Mouse (Mus musculus): Measurements from ENCODE around the gene Unc13c. TPM values are rescaled to one million over a fixed set of nuclear protein-coding genes. Genes with fewer than 3 reads are reported as not detected.

Gene Unc13c
- polyA plus RNA-seq, 1 experiment = 7.6 TPM

DNA sequence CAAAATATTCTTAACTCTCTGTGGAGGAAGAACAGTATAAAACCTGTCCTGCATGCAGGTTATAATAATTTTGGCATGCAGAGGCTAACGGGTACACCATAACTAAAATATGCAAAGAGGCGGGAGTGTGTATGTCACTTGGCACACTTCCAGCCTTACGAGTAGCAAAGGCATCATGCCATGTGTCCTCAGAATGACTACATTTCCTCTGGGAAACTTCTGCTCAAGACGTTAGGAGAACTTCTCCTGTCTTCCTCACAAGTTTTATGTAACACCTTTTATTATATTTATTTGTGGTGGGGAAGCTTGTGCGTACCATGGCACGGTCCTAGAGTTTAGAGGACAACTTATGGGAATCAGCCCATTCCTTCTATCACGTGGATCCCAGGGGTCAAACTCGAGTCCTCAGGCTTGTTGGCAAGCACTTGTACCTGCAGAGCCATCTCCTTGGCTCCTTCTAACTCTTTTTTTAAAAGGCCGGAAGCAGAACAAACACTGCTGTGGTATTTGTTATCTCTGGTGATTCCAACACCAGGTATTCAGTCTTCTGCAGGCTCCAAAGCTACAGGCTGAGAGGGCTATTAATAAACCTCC is 3.3 kb downstream of the Unc13c start:
- peaks cover 1% of the 10 kb centered on the region; the same call in 1 of the 2 replicates for H3K4me1 ChIP-seq (ENCODE audit: control insufficient read depth, insufficient read depth, low read length)
- no peak overlapping the region for H3K4me3 ChIP-seq (ENCODE audit: insufficient read depth, low read length)
- no peak overlapping the region for H3K27ac ChIP-seq (ENCODE audit: insufficient read depth, low read length)
- no peak for TF ChIP-seq POLR2A (IDR thresholded peaks at IDR 0.05; ENCODE audit: extremely low read depth, insufficient read depth, low read length)
- no peak for TF ChIP-seq CTCF (IDR thresholded peaks at IDR 0.05; ENCODE audit: extremely low read depth, insufficient read depth, low read length)

- Histone ChIP-seq H3K4me1 (ENCODE audit: control insufficient read depth, insufficient read depth, low read length) (peaks cover 1% of the 10 kb centered on the region; the same call in 1 of the 2 replicates), H3K4me3 (ENCODE audit: insufficient read depth, low read length) (no peak overlapping the region), H3K27ac (ENCODE audit: insufficient read depth, low read length) (no peak overlapping the region)
- TF ChIP-seq CTCF (IDR thresholded peaks at IDR 0.05; ENCODE audit: extremely low read depth, insufficient read depth, low read length) = no peak
- no peak for TF ChIP-seq POLR2A (IDR thresholded peaks at IDR 0.05; ENCODE audit: extremely low read depth, insufficient read depth, low read length)
Observed at GRCm38 (mm10) chr9:73962471-73962870, 6.3 kb downstream of the Unc13c start.

DNA sequence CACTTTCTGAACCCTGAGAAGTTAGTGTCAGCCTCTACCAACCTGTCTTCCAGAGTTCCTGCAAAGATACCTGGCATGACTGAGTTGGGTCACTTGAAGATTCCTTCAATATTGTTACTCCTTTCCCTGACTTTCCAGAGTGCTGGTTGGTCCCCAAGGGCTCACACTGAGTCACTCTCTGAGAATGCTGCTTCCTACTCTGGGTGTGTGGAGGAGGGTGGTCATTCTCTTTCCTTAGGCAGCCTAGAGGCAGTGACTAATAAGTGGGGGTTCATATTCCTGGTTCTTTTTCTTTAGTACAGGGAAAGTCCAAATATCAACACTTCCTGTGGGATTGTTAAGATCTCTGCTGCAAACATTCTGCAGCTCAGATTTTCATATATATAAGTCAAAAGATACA is 16.4 kb downstream of the Unc13c start:
- no peak overlapping the region for H3K4me3 ChIP-seq (ENCODE audit: insufficient read depth, low read length)
- no peak overlapping the region for H3K27ac ChIP-seq (ENCODE audit: insufficient read depth, low read length)
- no peaks in the 10 kb centered on the region for H3K4me1 ChIP-seq (ENCODE audit: control insufficient read depth, insufficient read depth, low read length)
- no peak for TF ChIP-seq CTCF (IDR thresholded peaks at IDR 0.05; ENCODE audit: extremely low read depth, insufficient read depth, low read length)
- no peak for TF ChIP-seq POLR2A (IDR thresholded peaks at IDR 0.05; ENCODE audit: extremely low read depth, insufficient read depth, low read length)

GRCm38 (mm10) chr9:73951586-73951985 is 17.2 kb downstream of the Unc13c start:
- no peak overlapping the region for H3K27ac ChIP-seq (ENCODE audit: insufficient read depth, low read length)
- TF ChIP-seq CTCF (IDR thresholded peaks at IDR 0.05; ENCODE audit: extremely low read depth, insufficient read depth, low read length) (no peak), POLR2A (IDR thresholded peaks at IDR 0.05; ENCODE audit: extremely low read depth, insufficient read depth, low read length) (no peak)
- H3K4me3 ChIP-seq (ENCODE audit: insufficient read depth, low read length) = no peak overlapping the region

DNA sequence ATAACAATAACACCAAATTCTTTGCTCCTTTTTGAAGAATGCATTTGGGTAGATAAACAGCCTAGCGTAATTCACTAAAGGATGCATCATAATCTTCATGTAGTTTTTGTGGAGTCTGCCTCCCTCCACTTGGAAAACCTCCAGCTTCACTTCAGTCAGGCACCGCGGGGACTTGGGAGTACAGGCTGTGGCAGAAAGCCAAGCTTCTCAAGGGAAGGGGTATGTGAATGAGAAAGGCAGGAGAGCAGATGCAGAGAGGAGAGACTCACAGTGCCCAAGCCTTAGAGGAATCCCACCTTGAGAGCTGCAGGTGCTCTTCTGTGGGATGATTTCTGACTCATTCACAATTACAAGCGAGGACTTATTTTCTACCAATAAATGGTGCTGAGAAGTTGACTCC is 33.9 kb downstream of the Unc13c start:
- TF ChIP-seq POLR2A (IDR thresholded peaks at IDR 0.05; ENCODE audit: extremely low read depth, insufficient read depth, low read length) (no peak), CTCF (IDR thresholded peaks at IDR 0.05; ENCODE audit: extremely low read depth, insufficient read depth, low read length) (no peak)

More at GRCm38 (mm10) chr9:73951586-73951985, 17.2 kb downstream of the Unc13c start:
- H3K4me1 ChIP-seq (ENCODE audit: control insufficient read depth, insufficient read depth, low read length) = no peaks in the 10 kb centered on the region

DNA sequence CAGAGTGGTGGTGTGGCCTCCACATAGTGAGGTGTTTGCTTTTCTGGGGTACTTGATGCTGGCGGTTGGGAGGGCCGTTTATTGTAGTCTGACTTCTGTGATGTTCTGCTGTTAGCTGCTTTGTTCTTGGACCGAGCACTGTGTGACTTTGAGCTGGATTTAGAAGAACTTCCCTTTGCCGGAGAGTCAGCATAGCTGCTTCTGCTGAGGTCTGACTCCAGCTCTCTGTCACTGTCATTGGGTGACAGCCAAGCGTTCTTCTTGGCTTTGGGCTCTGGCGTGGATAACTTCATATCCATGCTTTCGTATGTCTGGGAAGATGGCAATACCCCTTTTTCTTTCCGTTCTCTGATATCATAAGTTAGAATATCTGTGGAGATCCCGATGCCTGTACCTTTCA is 36.8 kb downstream of the Unc13c start:
- no peaks in the 10 kb centered on the region for H3K4me1 ChIP-seq (ENCODE audit: control insufficient read depth, insufficient read depth, low read length)
- no peak overlapping the region for H3K27ac ChIP-seq (ENCODE audit: insufficient read depth, low read length)
- no peak overlapping the region for H3K4me3 ChIP-seq (ENCODE audit: insufficient read depth, low read length)
- TF ChIP-seq POLR2A (IDR thresholded peaks at IDR 0.05; ENCODE audit: extremely low read depth, insufficient read depth, low read length) (no peak), CTCF (IDR thresholded peaks at IDR 0.05; ENCODE audit: extremely low read depth, insufficient read depth, low read length) (no peak)

More for the DNA sequence above, 33.9 kb downstream of the Unc13c start:
- H3K4me3 ChIP-seq (ENCODE audit: insufficient read depth, low read length) = no peak overlapping the region
- H3K4me1 ChIP-seq (ENCODE audit: control insufficient read depth, insufficient read depth, low read length) = no peaks in the 10 kb centered on the region
- H3K27ac ChIP-seq (ENCODE audit: insufficient read depth, low read length) = no peak overlapping the region

DNA sequence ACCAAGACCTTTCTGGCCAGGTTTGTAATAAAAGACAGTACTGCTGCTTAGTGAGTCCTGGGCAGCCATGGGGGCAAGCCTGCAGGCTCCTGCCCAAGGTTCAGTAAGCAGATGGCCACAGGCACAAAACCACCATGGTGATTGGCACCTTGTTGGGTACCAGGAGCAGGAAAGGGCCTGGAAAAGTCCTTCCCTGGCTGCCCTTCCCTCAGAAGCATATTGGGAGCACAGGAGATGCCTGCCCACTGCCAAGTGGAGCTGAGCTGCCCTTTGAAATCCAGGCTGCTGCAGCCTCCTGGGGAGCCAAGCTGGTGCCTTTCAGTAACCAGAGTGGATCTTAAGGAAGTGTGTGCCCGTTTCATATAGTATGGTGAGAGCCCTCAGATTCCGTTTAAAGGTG is 41.5 kb downstream of the Unc13c start:
- no peak for TF ChIP-seq POLR2A (IDR thresholded peaks at IDR 0.05; ENCODE audit: extremely low read depth, insufficient read depth, low read length)
- TF ChIP-seq CTCF (IDR thresholded peaks at IDR 0.05; ENCODE audit: extremely low read depth, insufficient read depth, low read length) = no peak
- Histone ChIP-seq H3K4me1 (ENCODE audit: control insufficient read depth, insufficient read depth, low read length) (no peaks in the 10 kb centered on the region), H3K27ac (ENCODE audit: insufficient read depth, low read length) (no peak overlapping the region), H3K4me3 (ENCODE audit: insufficient read depth, low read length) (no peak overlapping the region)

- Histone ChIP-seq H3K4me1 (ENCODE audit: control insufficient read depth, insufficient read depth, low read length) (no peaks in the 10 kb centered on the region), H3K27ac (ENCODE audit: insufficient read depth, low read length) (no peak overlapping the region), H3K4me3 (ENCODE audit: insufficient read depth, low read length) (no peak overlapping the region)
- TF ChIP-seq CTCF (IDR thresholded peaks at IDR 0.05; ENCODE audit: extremely low read depth, insufficient read depth, low read length) (no peak), POLR2A (IDR thresholded peaks at IDR 0.05; ENCODE audit: extremely low read depth, insufficient read depth, low read length) (no peak)
Observed at GRCm38 (mm10) chr9:73922449-73923115, 46.2 kb downstream of the Unc13c start.

- TF ChIP-seq CTCF (IDR thresholded peaks at IDR 0.05; ENCODE audit: extremely low read depth, insufficient read depth, low read length) = no peak
- no peak for TF ChIP-seq POLR2A (IDR thresholded peaks at IDR 0.05; ENCODE audit: extremely low read depth, insufficient read depth, low read length)
- H3K4me3 ChIP-seq (ENCODE audit: insufficient read depth, low read length) = no peak overlapping the region
- no peak overlapping the region for H3K27ac ChIP-seq (ENCODE audit: insufficient read depth, low read length)
- H3K4me1 ChIP-seq (ENCODE audit: control insufficient read depth, insufficient read depth, low read length) = no peaks in the 10 kb centered on the region
Observed at GRCm38 (mm10) chr9:73905959-73906358, 62.8 kb downstream of the Unc13c start.

DNA sequence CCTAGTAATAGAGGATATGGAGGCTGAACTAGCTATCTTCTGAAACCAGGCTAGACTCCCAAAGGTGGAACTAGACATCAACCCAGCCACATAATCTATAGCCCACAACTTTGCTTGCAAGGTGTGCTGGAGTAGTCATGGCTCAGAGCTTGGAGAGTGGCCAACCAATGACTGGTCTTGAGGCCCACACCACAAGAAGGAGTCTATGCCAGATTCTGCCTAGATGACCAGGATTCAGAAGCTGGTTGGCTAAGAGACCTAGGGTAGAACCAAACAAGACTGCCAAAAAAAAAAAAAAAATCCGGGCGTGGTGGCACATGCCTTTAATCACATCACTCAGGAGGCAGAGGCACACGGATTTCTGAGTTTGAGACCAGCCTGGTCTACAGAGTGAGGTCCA is 70.2 kb downstream of the Unc13c start:
- no peak overlapping the region for H3K4me3 ChIP-seq (ENCODE audit: insufficient read depth, low read length)
- TF ChIP-seq POLR2A (IDR thresholded peaks at IDR 0.05; ENCODE audit: extremely low read depth, insufficient read depth, low read length) (no peak), CTCF (IDR thresholded peaks at IDR 0.05; ENCODE audit: extremely low read depth, insufficient read depth, low read length) (no peak)
- H3K27ac ChIP-seq (ENCODE audit: insufficient read depth, low read length) = no peak overlapping the region
- no peaks in the 10 kb centered on the region; the same call in 1 of the 2 replicates for H3K4me1 ChIP-seq (ENCODE audit: control insufficient read depth, insufficient read depth, low read length)

Measured in cortical plate, adult 2 months (tissue).